Mouse (Mus musculus) liver, postnatal 0 days (tissue): ENCODE results near the gene Esm1. TPM values are rescaled to one million over a fixed set of nuclear protein-coding genes. Genes with fewer than 3 reads are reported as not detected.

ENCODE experiments used
- ATAC-seq: fragments of 200-750 bp; cut with Nextera tagmentation; 2 replicates; pipeline ENCODE4 v1.8.0; 2017; ENCODE audit warnings: mild to moderate bottlenecking, moderate library complexity
- DNase-seq: peaks from one replicate; pipeline ENCODE4 v3.0.0-alpha.2; 2016
- H3K27ac ChIP-seq: fragments of 300-500 bp; sonication (generic); 2 replicates; pipeline ENCODE4 v1.5.1; 2014; ENCODE audit warnings: antibody characterized with exemption, moderate library complexity, mild to moderate bottlenecking, low read depth
- H3K27me3 ChIP-seq: fragments of 300-500 bp; sonication (generic); 2 replicates; pipeline ENCODE4 v1.6.1; 2014; ENCODE audit warnings: low read length, control low read depth, mixed read lengths; ENCODE audit not compliant: insufficient read depth
- H3K36me3 ChIP-seq: fragments of 300-500 bp; sonication (generic); replicated peaks from 2 replicates; pipeline ENCODE4 v1.6.1; 2014; ENCODE audit warnings: mild to moderate bottlenecking, control low read depth, low read length, moderate library complexity, mixed read lengths; ENCODE audit not compliant: insufficient read depth
- H3K4me1 ChIP-seq: fragments of 300-500 bp; sonication (generic); 2 replicates; pipeline ENCODE4 v1.6.1; 2014; ENCODE audit warnings: antibody characterized with exemption, mild to moderate bottlenecking, control low read depth; ENCODE audit not compliant: insufficient read depth
- H3K4me2 ChIP-seq: fragments of 300-500 bp; sonication (generic); 2 replicates; pipeline ENCODE4 v1.6.1; 2014; ENCODE audit warnings: low read depth, mild to moderate bottlenecking, low read length, moderate library complexity, mixed read lengths
- H3K4me3 ChIP-seq: fragments of 300-500 bp; sonication (generic); 2 replicates; pipeline ENCODE4 v1.5.1; 2014; ENCODE audit warnings: low read depth, low read length
- H3K9ac ChIP-seq: fragments of 300-500 bp; sonication (generic); replicated peaks from 2 replicates; pipeline ENCODE4 v1.6.1; 2014; ENCODE audit warnings: mild to moderate bottlenecking, moderate library complexity
- H3K9me3 ChIP-seq: fragments of 300-500 bp; sonication (generic); 2 replicates; pipeline ENCODE4 v1.6.1; 2016; ENCODE audit warnings: mild to moderate bottlenecking, control low read depth, low read length, mixed read lengths
- CTCF ChIP-seq: sonication (generic); IDR thresholded peaks from 2 replicates; pipeline ENCODE4 v1.5.1; 2016; ENCODE audit warnings: antibody characterized with exemption, low read depth
- EP300 ChIP-seq: IDR thresholded peaks from 2 replicates; pipeline ENCODE4 v1.6.1; 2016; ENCODE audit warnings: antibody characterized with exemption, low read depth, mild to moderate bottlenecking
- WGBS: fragments of 180-500 bp; shearing (Covaris S2); extraction: QIAGEN DNeasy Blood & Tissue Kit; methylation state at CpG from one replicate; pipeline ENCODE4 v1.1.7; 2014; ENCODE audit not compliant: insufficient replicate concordance; 5-methylcytosine and 5-hydroxymethylcytosine counted together
- polyA plus RNA-seq: library from polyadenylated mRNA; unstranded; fragments of >200 nt; fragmentation: Nextera tagmentation; extraction: Ambion mirVana; gene quantifications from 2 replicates; pipeline ENCODE4 v1.2.1, GENCODE M21; 2015

The Esm1 gene
- polyA plus RNA-seq, 1 experiment from 2014 or later, result 1.2 TPM

DNA sequence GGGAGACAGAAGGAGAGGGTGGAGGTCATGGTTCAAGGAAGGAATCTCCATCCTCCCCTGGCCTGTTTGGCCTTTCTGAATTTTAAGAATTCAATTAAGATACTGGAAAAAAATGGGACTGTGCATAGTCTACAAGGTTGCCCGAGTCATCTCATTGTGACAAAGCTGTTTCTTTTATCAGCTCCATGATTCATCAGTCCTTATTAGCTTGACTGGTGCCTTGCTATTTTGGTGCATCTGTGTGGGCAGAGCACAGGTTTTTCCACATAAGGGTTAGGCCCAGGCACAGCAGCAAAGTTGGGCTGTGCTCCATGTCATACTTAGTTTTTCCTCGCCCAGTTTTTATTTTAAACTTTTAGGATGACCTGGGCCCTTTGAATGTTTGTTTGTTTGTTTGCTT is 47.3 kb downstream of the Esm1 start:
- H3K27ac ChIP-seq, result no peak overlapping the region
- no peaks in the 10 kb centered on the region for H3K27me3 ChIP-seq
- no peaks in the 10 kb centered on the region for H3K4me1 ChIP-seq
- DNase-seq (no peak), ATAC-seq (no peak)
- H3K9ac ChIP-seq, result no peak overlapping the region
- WGBS, result 71% methylated on average over 2 of the region's 2 CpGs
- no peaks in the 10 kb centered on the region for H3K36me3 ChIP-seq
- TF ChIP-seq CTCF, result no peak
- no peak for TF ChIP-seq EP300
- H3K4me2 ChIP-seq, result no peak overlapping the region
- no peak overlapping the region for H3K4me3 ChIP-seq
- H3K9me3 ChIP-seq, result no peaks in the 10 kb centered on the region

DNA sequence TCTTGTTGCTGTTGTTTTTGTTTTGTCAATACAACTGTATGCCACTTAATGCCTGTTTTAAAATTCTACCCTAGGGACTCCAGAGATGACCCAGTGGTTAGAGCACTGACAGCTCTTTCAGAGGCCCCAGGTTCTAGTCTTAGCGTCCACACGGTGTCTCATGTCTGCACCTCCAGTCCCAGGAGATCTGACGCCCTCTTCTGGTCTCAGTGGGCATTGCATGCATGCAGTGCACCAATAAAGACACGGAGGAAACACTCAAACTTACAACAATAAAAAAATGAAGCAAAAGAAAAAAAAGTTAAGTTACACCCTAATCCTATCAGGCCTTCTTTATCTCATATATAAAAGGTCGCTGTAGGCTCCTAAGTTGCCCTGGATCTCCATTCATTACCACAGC is 47.7 kb downstream of the Esm1 start:
- Histone ChIP-seq H3K27ac (no peak overlapping the region), H3K4me1 (no peaks in the 10 kb centered on the region), H3K4me3 (no peak overlapping the region), H3K9ac (no peak overlapping the region), H3K9me3 (no peaks in the 10 kb centered on the region), H3K4me2 (no peak overlapping the region), H3K36me3 (no peaks in the 10 kb centered on the region), H3K27me3 (no peaks in the 10 kb centered on the region)
- 50% methylated on average over 5 of the region's 5 CpGs for WGBS
- ATAC-seq (no peak), DNase-seq (no peak)
- TF ChIP-seq CTCF (peak; percentile 49), EP300 (no peak)

DNA sequence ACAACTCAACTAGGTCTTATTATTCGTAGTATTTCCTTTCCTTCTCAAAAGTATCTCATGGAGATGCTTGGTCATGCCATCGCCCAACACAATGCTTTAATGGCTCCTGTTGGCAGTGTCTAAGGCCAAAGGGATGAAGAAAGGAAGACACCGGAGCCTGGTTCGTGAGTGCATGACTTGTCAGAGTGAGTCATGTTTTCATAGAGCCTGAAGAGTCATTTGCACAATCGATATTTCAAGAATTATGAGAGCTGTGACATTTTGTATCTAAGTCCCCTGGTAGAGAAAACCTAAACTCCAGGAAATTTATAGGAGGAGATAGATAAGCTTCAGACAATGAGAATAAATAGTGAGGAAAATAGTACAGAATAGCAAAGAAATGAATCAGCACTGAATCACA is 49.8 kb downstream of the Esm1 start:
- no peak for ATAC-seq

DNA sequence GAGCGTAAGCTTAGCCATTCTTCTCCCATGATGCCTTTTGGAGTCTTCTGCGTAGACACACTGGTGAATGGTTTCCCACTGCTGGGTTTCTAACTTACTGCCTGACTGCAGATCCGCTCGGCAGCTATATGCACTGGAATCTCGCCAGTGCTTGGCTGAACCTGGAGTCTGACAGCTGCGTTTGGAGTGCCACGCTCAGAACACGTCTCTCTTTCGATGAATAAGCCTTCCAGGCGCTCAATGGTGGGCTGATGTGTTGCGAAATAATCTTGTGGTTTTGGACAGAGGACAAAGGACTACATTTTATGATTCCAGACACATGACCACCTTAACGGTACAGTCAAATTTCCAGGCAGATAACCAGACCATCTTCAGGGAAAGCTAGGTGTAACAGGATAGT is 53.4 kb downstream of the Esm1 start:
- Histone ChIP-seq H3K27me3 (no peaks in the 10 kb centered on the region), H3K27ac (no peak overlapping the region), H3K9ac (no peak overlapping the region), H3K4me1 (peaks cover 7% of the 10 kb centered on the region; the same call in 1 of the 2 replicates), H3K4me3 (no peak overlapping the region), H3K4me2 (no peak overlapping the region), H3K36me3 (no peaks in the 10 kb centered on the region), H3K9me3 (no peaks in the 10 kb centered on the region)
- TF ChIP-seq EP300 (no peak), CTCF (no peak)
- no peak for ATAC-seq
- no peak for DNase-seq
- 47% methylated on average over 12 of the region's 12 CpGs for WGBS

More for the DNA sequence above, 49.8 kb downstream of the Esm1 start:
- no peak for DNase-seq
- H3K9ac ChIP-seq, result no peak overlapping the region
- H3K4me2 ChIP-seq, result no peak overlapping the region
- H3K9me3 ChIP-seq, result no peaks in the 10 kb centered on the region
- WGBS, result 85% methylated on average over 5 of the region's 5 CpGs
- H3K4me1 ChIP-seq, result peaks cover 4% of the 10 kb centered on the region; the same call in 1 of the 2 replicates
- no peaks in the 10 kb centered on the region for H3K27me3 ChIP-seq
- no peak overlapping the region for H3K4me3 ChIP-seq
- TF ChIP-seq EP300 (no peak), CTCF (no peak)
- no peaks in the 10 kb centered on the region for H3K36me3 ChIP-seq
- H3K27ac ChIP-seq, result no peak overlapping the region

DNA sequence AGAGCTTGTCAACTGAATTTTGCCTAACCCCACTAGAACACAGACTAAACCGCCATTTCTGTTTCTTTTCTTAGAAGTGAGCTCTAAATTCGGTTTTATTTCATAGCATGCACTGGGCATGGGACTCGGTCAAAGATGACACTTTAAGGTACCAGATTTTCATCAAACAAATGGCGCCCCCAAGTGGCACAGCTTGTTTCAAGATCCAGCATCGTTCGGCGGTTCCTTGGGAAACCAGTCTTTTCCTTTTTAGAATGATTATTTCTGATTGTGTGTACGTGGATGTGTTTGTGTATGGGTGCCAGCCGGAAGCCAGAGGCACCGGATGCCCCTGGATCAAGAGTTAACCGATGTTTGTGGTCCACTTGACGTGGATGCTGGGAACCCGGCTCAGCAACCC is 55.8 kb downstream of the Esm1 start:
- 20% methylated on average over 13 of the region's 13 CpGs for WGBS
- no peaks in the 10 kb centered on the region for H3K9me3 ChIP-seq
- TF ChIP-seq EP300 (no peak), CTCF (peak; percentile 63)

DNA sequence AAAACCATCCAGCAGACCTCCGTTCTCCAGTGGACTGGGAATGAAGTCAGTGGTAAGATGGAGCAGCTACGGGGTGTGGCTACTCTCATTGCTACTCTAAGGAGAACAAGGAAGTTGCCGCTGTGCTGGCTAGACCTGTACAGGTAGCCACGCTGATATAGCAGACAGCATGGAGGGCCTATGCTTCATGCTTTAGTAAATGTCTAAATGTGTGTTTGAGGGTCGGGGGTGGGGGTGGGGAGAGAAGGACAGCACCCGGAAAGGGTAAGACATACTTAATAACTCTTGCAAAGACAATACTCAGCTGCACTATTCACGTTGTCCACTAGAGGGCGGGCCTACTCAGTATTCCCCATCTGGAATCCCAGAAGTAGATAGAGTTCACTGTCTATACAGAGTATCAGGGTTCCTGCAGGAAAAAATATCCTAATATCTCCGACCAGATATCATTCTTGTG is 57.1 kb downstream of the Esm1 start:
- Histone ChIP-seq H3K4me3 (no peak overlapping the region), H3K27ac (no peak overlapping the region), H3K9ac (no peak overlapping the region), H3K27me3 (0 out of 2 replicates have a peak, but pooled peaks cover 3% of the 10 kb centered on the region), H3K4me2 (peak overlapping the region; percentile 35; the same call in 1 of the 2 replicates), H3K36me3 (no peaks in the 10 kb centered on the region), H3K4me1 (peaks cover 7% of the 10 kb centered on the region; the same call in 1 of the 2 replicates), H3K9me3 (no peaks in the 10 kb centered on the region)
- TF ChIP-seq EP300, result no peak
- TF ChIP-seq CTCF, result peak; percentile 87
- DNase-seq (peak; percentile 73), ATAC-seq (peak; percentile 35; the same call in 1 of the 2 replicates)
- 24% methylated on average over 9 of the region's 9 CpGs for WGBS

More for the DNA sequence above, 55.8 kb downstream of the Esm1 start:
- Histone ChIP-seq H3K4me1 (peaks cover 7% of the 10 kb centered on the region; the same call in 1 of the 2 replicates), H3K9ac (no peak overlapping the region), H3K27ac (no peak overlapping the region), H3K36me3 (no peaks in the 10 kb centered on the region), H3K27me3 (0 out of 2 replicates have a peak, but pooled peaks cover 3% of the 10 kb centered on the region), H3K4me3 (no peak overlapping the region), H3K4me2 (no peak overlapping the region)
- ATAC-seq, result no peak
- peak; percentile 67 for DNase-seq

DNA sequence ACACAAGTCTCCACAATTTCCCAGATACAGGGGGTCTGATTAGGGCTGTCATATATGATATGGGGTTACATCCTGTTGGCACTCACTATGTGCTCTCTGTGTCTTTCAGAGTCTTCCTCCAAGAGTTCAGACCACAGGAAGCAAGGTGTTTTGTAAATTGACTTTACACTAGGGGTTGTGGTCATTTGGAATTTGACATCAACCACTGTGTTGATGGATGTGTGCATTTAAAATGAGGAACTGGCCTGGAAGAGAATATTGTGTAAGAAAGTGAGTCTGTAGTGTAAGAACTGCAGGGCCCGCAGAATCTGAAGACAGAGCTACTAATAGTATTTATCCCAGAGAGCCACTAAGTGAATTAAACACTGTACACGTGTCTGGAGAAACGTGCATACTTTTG is 57.7 kb downstream of the Esm1 start:
- H3K4me1 ChIP-seq, result peaks cover 7% of the 10 kb centered on the region; the same call in 1 of the 2 replicates
- H3K9me3 ChIP-seq, result no peaks in the 10 kb centered on the region
- H3K27ac ChIP-seq, result no peak overlapping the region
- TF ChIP-seq EP300 (no peak), CTCF (no peak)
- no peaks in the 10 kb centered on the region for H3K36me3 ChIP-seq
- ATAC-seq (peak; percentile 48), DNase-seq (no peak)
- H3K27me3 ChIP-seq, result 0 out of 2 replicates have a peak, but pooled peaks cover 3% of the 10 kb centered on the region
- no peak overlapping the region for H3K9ac ChIP-seq
- H3K4me2 ChIP-seq, result no peak overlapping the region
- 34% methylated on average over 3 of the region's 3 CpGs for WGBS
- H3K4me3 ChIP-seq, result no peak overlapping the region

Other genes starting within 250 kb of the Esm1 start
- 0.58 TPM in 2 replicates for gene Ccno, start 221.9 kb upstream of the Esm1 start, polyA plus RNA-seq
- not detected in 2 replicates for gene Mcidas, start 215.8 kb upstream of the Esm1 start, polyA plus RNA-seq
- not detected in 2 replicates for gene Cdc20b, start 174.5 kb upstream of the Esm1 start, polyA plus RNA-seq
- 5.5 and 5.8 TPM in 2 replicates for gene Gpx8, start 163.2 kb upstream of the Esm1 start, polyA plus RNA-seq
- gene Gzma, start 108.7 kb upstream of the Esm1 start, polyA plus RNA-seq, result 37.3 and 37.9 TPM in 2 replicates
- not detected in 2 replicates for gene Gzmk, start 16.2 kb downstream of the Esm1 start, polyA plus RNA-seq
- 0.06 and 0.09 TPM in 2 replicates for gene BC067074, start 83.5 kb downstream of the Esm1 start, polyA plus RNA-seq